Mouse (Mus musculus) megakaryocyte, adult 5-6 weeks (primary cell): ENCODE measurements around the gene Tigar. TPM values are rescaled to one million over a fixed set of nuclear protein-coding genes. Genes with fewer than 3 reads are reported as not detected.
A peak's percentile ranks its signal among the peaks of the same experiment; 100 is the strongest.

Experiments used
- ATAC-seq: 2 replicates; pipeline ENCODE4 v1.8.0; 2016; ENCODE audit warnings: mild to moderate bottlenecking, inconsistent platforms; ENCODE audit not compliant: poor library complexity, severe bottlenecking
- total RNA-seq, 2 experiments: library from RNA; stranded (forward) in 1 of 2; stranded (reverse) in 1 of 2; fragments of 153-499, 151-499 nt in 1 of 2; fragments of 221-1000, 200-1000 nt in 1 of 2; gene quantifications; 2 replicates each; pipeline versions ENCODE4 v1.2.3 to v1.2.4; 2015 to 2017

Gene Tigar
- total RNA-seq, 2 experiments from 2014 or later: 4.0 to 4.7 TPM

- peak; percentile 42 for ATAC-seq
Observed at GRCm38 (mm10) chr6:127143124-127143520, 33.8 kb upstream of the Tigar start.

GRCm38 (mm10) chr6:127142154-127143123 is 33.1 kb upstream of the Tigar start:
- peak; percentile 77 for ATAC-seq

- no peak for ATAC-seq
Observed at GRCm38 (mm10) chr6:127138962-127139361, 29.6 kb upstream of the Tigar start.

- no peak for ATAC-seq
Observed at GRCm38 (mm10) chr6:127133433-127134245, 24.3 kb upstream of the Tigar start.

GRCm38 (mm10) chr6:127132719-127133118 is 23.4 kb upstream of the Tigar start:
- no peak for ATAC-seq

- ATAC-seq: no peak
Observed at GRCm38 (mm10) chr6:127131946-127132345, 22.6 kb upstream of the Tigar start.

GRCm38 (mm10) chr6:127130377-127130776 is 21.0 kb upstream of the Tigar start:
- ATAC-seq: no peak

GRCm38 (mm10) chr6:127129659-127130058 is 20.3 kb upstream of the Tigar start:
- peak; percentile 66 for ATAC-seq

- ATAC-seq: no peak
Observed at GRCm38 (mm10) chr6:127123506-127123905, 14.1 kb upstream of the Tigar start.

GRCm38 (mm10) chr6:127122996-127123395 is 13.6 kb upstream of the Tigar start:
- no peak for ATAC-seq

GRCm38 (mm10) chr6:127122221-127122806 is 13.0 kb upstream of the Tigar start:
- no peak for ATAC-seq

GRCm38 (mm10) chr6:127114753-127115456 is 5.5 kb upstream of the Tigar start:
- ATAC-seq: no peak

- no peak for ATAC-seq
Observed at GRCm38 (mm10) chr6:127108368-127109060, 843 bp downstream of the Tigar start.

GRCm38 (mm10) chr6:127107413-127107812 is 1.9 kb downstream of the Tigar start:
- ATAC-seq: 0 out of 2 replicates have a peak, but pooled peaks have one; percentile 14

GRCm38 (mm10) chr6:127106726-127107125 is 2.6 kb downstream of the Tigar start:
- no peak for ATAC-seq

- no peak for ATAC-seq
Observed at GRCm38 (mm10) chr6:127106189-127106588, 3.2 kb downstream of the Tigar start.

- ATAC-seq: no peak
Observed at GRCm38 (mm10) chr6:127105107-127105506, 4.2 kb downstream of the Tigar start.

GRCm38 (mm10) chr6:127104396-127105029 is 4.8 kb downstream of the Tigar start:
- ATAC-seq: no peak

- no peak for ATAC-seq
Observed at GRCm38 (mm10) chr6:127103506-127104275, 5.7 kb downstream of the Tigar start.
